Mouse (Mus musculus) MEL (cell line): ENCODE data around the gene Plcxd2. TPM values are rescaled to one million over a fixed set of nuclear protein-coding genes. Genes with fewer than 3 reads are reported as not detected.

Source experiments
- DNase-seq: peaks from one replicate; pipeline ENCODE4 v3.0.0; 2011; ENCODE audit warnings: low read depth, low spot score
- H3K27ac ChIP-seq: 2 replicates; pipeline ENCODE4 v1.5.1; 2012; ENCODE audit warnings: low read depth, mild to moderate bottlenecking, control low read depth, low read length, moderate library complexity; ENCODE audit not compliant: control insufficient read depth
- H3K27me3 ChIP-seq, 2 experiments: fragments of 150-350 bp in 1 of 2; sonication (generic) in 1 of 2; 2 replicates each; pipeline ENCODE4 v1.6.1; 2012; ENCODE audit warnings: low read length in 2 of 2, mild to moderate bottlenecking in 2 of 2, improper control_type of control experiment in 1 of 2, moderate library complexity in 1 of 2; ENCODE audit not compliant: insufficient read depth in 2 of 2, control insufficient read depth in 1 of 2
- H3K36me3 ChIP-seq, 2 experiments: 2 replicates each; pipeline ENCODE4 v1.6.1; 2012 to 2014; ENCODE audit warnings: low read length in 2 of 2, improper control_type of control experiment in 1 of 2, inconsistent platforms in 1 of 2, mild to moderate bottlenecking in 1 of 2; ENCODE audit not compliant: insufficient read depth in 2 of 2, control insufficient read depth in 1 of 2
- H3K4me1 ChIP-seq, 2 experiments: fragments of 150-350 bp in 1 of 2; sonication (generic) in 1 of 2; 2 replicates each; pipeline ENCODE4 v1.6.1; 2012; ENCODE audit warnings: low read length in 2 of 2, improper control_type of control experiment in 1 of 2, mild to moderate bottlenecking in 1 of 2; ENCODE audit not compliant: insufficient read depth in 2 of 2, control insufficient read depth in 1 of 2
- H3K4me3 ChIP-seq, 2 experiments: fragments of 150-350 bp in 1 of 2; sonication (generic) in 1 of 2; 2 replicates each; pipeline ENCODE4 v1.5.1; 2012; ENCODE audit warnings: low read depth in 2 of 2, low read length in 2 of 2, mild to moderate bottlenecking in 2 of 2, moderate library complexity in 2 of 2, control low read depth in 1 of 2, improper control_type of control experiment in 1 of 2; ENCODE audit not compliant: control insufficient read depth in 1 of 2, insufficient read depth in 1 of 2
- H3K79me2 ChIP-seq: 2 replicates; pipeline ENCODE4 v1.6.1; 2012; ENCODE audit warnings: mild to moderate bottlenecking, low read length, moderate library complexity; ENCODE audit not compliant: control insufficient read depth, poor library complexity, insufficient read depth
- H3K9ac ChIP-seq: 2 replicates; pipeline ENCODE4 v1.6.1; 2012; ENCODE audit warnings: low read depth, mild to moderate bottlenecking, control low read depth, low read length, moderate library complexity; ENCODE audit not compliant: control insufficient read depth, poor library complexity, severe bottlenecking
- H3K9me3 ChIP-seq: fragments of 150-350 bp; sonication (generic); replicated peaks from 2 replicates; pipeline ENCODE4 v1.6.1; 2012; ENCODE audit warnings: mild to moderate bottlenecking, low read length, improper control_type of control experiment, moderate library complexity; ENCODE audit not compliant: insufficient read depth
- CTCF ChIP-seq, 3 experiments: IDR thresholded peaks in 2 of 3; conservative IDR thresholded peaks in 1 of 3; 2 replicates each; pipeline ENCODE4 v1.5.1; 2011 to 2012; ENCODE audit warnings: low read length in 3 of 3, low read depth in 2 of 3, mild to moderate bottlenecking in 2 of 3, improper control_type of control experiment in 1 of 3, inconsistent platforms in 1 of 3, mixed read lengths in 1 of 3, moderate library complexity in 1 of 3; ENCODE audit not compliant: control insufficient read depth in 1 of 3, insufficient read depth in 1 of 3, poor library complexity in 1 of 3, severe bottlenecking in 1 of 3
- ELF1 ChIP-seq: IDR thresholded peaks from 2 replicates; pipeline ENCODE4 v1.6.1; 2014; ENCODE audit warnings: low read depth, mild to moderate bottlenecking, inconsistent platforms, low read length, improper control_type of control experiment, moderate library complexity
- EP300 ChIP-seq, 2 experiments: IDR thresholded peaks; 2 replicates each; pipeline ENCODE4 v1.6.1; 2011; ENCODE audit warnings: improper control_type of control experiment in 2 of 2, low read length in 2 of 2, low read depth in 1 of 2, mild to moderate bottlenecking in 1 of 2
- ETS1 ChIP-seq: IDR thresholded peaks from 2 replicates; pipeline ENCODE4 v1.6.1; 2012; ENCODE audit warnings: low read depth, mild to moderate bottlenecking, inconsistent platforms, low read length, improper control_type of control experiment, moderate library complexity
- GABPA ChIP-seq: IDR thresholded peaks from 2 replicates; pipeline ENCODE4 v1.6.1; 2012; ENCODE audit warnings: low read depth, mild to moderate bottlenecking, inconsistent platforms, low read length, improper control_type of control experiment, moderate library complexity
- GATA1 ChIP-seq: IDR thresholded peaks from 2 replicates; pipeline ENCODE4 v1.6.1; 2011; ENCODE audit warnings: low read depth, low read length, improper control_type of control experiment
- MAFK ChIP-seq: IDR thresholded peaks from 2 replicates; pipeline ENCODE4 v1.6.1; 2011; ENCODE audit warnings: low read depth, mild to moderate bottlenecking, low read length, improper control_type of control experiment, borderline replicate concordance
- MAZ ChIP-seq: IDR thresholded peaks from 2 replicates; pipeline ENCODE4 v1.6.1; 2012; ENCODE audit warnings: low read depth, mild to moderate bottlenecking, inconsistent platforms, low read length, improper control_type of control experiment
- MEF2A ChIP-seq: IDR thresholded peaks from 2 replicates; pipeline ENCODE4 v1.6.1; 2014; ENCODE audit warnings: low read depth, mild to moderate bottlenecking, inconsistent platforms, low read length, improper control_type of control experiment; ENCODE audit not compliant: poor library complexity, insufficient replicate concordance, severe bottlenecking; ENCODE audit errors: extremely low read depth
- MYB ChIP-seq: IDR thresholded peaks from 2 replicates; pipeline ENCODE4 v1.6.1; 2011; ENCODE audit warnings: mild to moderate bottlenecking, low read depth, low read length, improper control_type of control experiment
- MYC ChIP-seq: IDR thresholded peaks from 2 replicates; pipeline ENCODE4 v1.6.1; 2011; ENCODE audit warnings: low read depth, mild to moderate bottlenecking, low read length, improper control_type of control experiment, moderate library complexity
- NELFE ChIP-seq: IDR thresholded peaks from 2 replicates; pipeline ENCODE4 v1.6.1; 2011; ENCODE audit warnings: low read depth, low read length, improper control_type of control experiment
- RAD21 ChIP-seq: IDR thresholded peaks from 2 replicates; pipeline ENCODE4 v1.6.1; 2011; ENCODE audit warnings: mild to moderate bottlenecking, low read depth, low read length, improper control_type of control experiment
- SMC3 ChIP-seq: IDR thresholded peaks from 2 replicates; pipeline ENCODE4 v1.6.1; 2011; ENCODE audit warnings: low read depth, low read length, improper control_type of control experiment
- TAL1 ChIP-seq: IDR thresholded peaks from 2 replicates; pipeline ENCODE4 v1.6.1; 2012; ENCODE audit warnings: mild to moderate bottlenecking, inconsistent platforms, low read length, moderate library complexity, mixed read lengths
- UBTF ChIP-seq: IDR thresholded peaks from 2 replicates; pipeline ENCODE4 v1.6.1; 2012; ENCODE audit warnings: low read depth, mild to moderate bottlenecking, inconsistent platforms, low read length, improper control_type of control experiment, moderate library complexity, borderline replicate concordance; ENCODE audit not compliant: insufficient read depth
- USF2 ChIP-seq, 2 experiments: IDR thresholded peaks; 2 replicates each; pipeline ENCODE4 v1.6.1; 2011 to 2012; ENCODE audit warnings: improper control_type of control experiment in 2 of 2, low read length in 2 of 2, borderline replicate concordance in 1 of 2, inconsistent platforms in 1 of 2, low read depth in 1 of 2, mild to moderate bottlenecking in 1 of 2; ENCODE audit not compliant: insufficient read depth in 1 of 2
- ZC3H11A ChIP-seq: IDR thresholded peaks from 2 replicates; pipeline ENCODE4 v1.6.1; 2012; ENCODE audit warnings: low read depth, mild to moderate bottlenecking, inconsistent platforms, low read length, improper control_type of control experiment
- ZNF384 ChIP-seq: IDR thresholded peaks from 2 replicates; pipeline ENCODE4 v1.6.1; 2012; ENCODE audit warnings: low read depth, mild to moderate bottlenecking, inconsistent platforms, low read length, improper control_type of control experiment
- polyA plus RNA-seq, 2 experiments: library from polyadenylated mRNA; stranded (reverse) in 1 of 2; unstranded in 1 of 2; fragments of >175 nt in 1 of 2; fragments of >200 nt in 1 of 2; gene quantifications; 2 replicates each; pipeline versions ENCODE4 v1.2.1 to v1.2.4; 2012; ENCODE audit warnings: low replicate concordance in 2 of 2, low read depth in 1 of 2; ENCODE audit not compliant: insufficient read length in 2 of 2, insufficient read depth in 1 of 2, missing spikeins in 1 of 2
- total RNA-seq: library from RNA; depleted of rRNA; stranded (reverse); fragments of 300-350 nt; gene quantifications from 2 replicates; pipeline ENCODE4 v1.2.3, GENCODE M21; 2012

The Plcxd2 gene
- total and polyA plus RNA-seq, 3 experiments: not detected

GRCm38 (mm10) chr16:45967471-45967870, 42.5 kb downstream of the Plcxd2 start:
- H3K27ac ChIP-seq: no peak overlapping the region
- no peaks in the 10 kb centered on the region for H3K36me3 ChIP-seq
- H3K9ac ChIP-seq: no peak overlapping the region
- no peaks in the 10 kb centered on the region for H3K27me3 ChIP-seq
- H3K4me1 ChIP-seq: no peaks in the 10 kb centered on the region
- no peaks in the 10 kb centered on the region for H3K9me3 ChIP-seq
- TF ChIP-seq ZC3H11A (0 out of 2 replicates have a peak, but pooled peaks have one; percentile 9), TAL1 (no peak), ELF1 (no peak), SMC3 (peak; percentile 70), NELFE (no peak), GATA1 (no peak), RAD21 (peak; percentile 57), CTCF (IDR thresholded peaks at IDR 0.05 in 2 of 3, conservative IDR thresholded peaks at IDR 0.05 in 1 of 3; ENCODE audit: control insufficient read depth in 1 of 3, insufficient read depth in 1 of 3, low read depth in 2 of 3, low read length in 3 of 3, poor library complexity in 1 of 3, severe bottlenecking in 1 of 3) (peak; percentile 58 to 76 (median 67))
- no peaks in the 10 kb centered on the region for H3K79me2 ChIP-seq
- peak; percentile 51 for DNase-seq
- no peak overlapping the region for H3K4me3 ChIP-seq

DNA sequence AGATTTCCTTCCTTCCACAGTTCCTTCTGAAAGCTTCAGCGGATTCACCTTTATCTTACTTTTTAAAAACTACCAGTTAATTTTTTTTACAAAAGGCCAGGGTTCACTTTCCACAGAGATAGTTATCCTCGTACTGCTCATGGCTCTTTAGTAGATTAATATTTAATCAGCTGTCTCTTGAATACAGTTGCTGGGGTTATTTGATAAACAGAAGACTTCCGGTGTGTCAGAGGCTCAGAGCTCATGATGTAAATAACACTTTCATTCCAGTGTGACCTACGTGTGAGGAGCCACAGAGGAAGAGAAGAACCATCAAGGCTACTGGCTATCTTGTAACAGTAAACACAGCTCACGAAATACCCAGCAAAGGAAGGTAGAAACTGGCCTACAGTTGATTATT, 43.4 kb downstream of the Plcxd2 start:
- H3K9me3 ChIP-seq: no peaks in the 10 kb centered on the region
- no peaks in the 10 kb centered on the region for H3K27me3 ChIP-seq
- no peak overlapping the region for H3K4me3 ChIP-seq
- no peaks in the 10 kb centered on the region for H3K4me1 ChIP-seq
- no peaks in the 10 kb centered on the region for H3K36me3 ChIP-seq
- no peaks in the 10 kb centered on the region for H3K79me2 ChIP-seq
- TF ChIP-seq ETS1 (no peak), MEF2A (no peak), SMC3 (no peak), ZNF384 (no peak), RAD21 (no peak), MYC (no peak), MAFK (no peak), ZC3H11A (no peak), GABPA (no peak), EP300 (IDR thresholded peaks at IDR 0.05; ENCODE audit: low read depth in 1 of 2, low read length in 2 of 2) (no peak), MAZ (no peak)
- no peak for DNase-seq
- H3K27ac ChIP-seq: no peak overlapping the region
- no peak overlapping the region for H3K9ac ChIP-seq

GRCm38 (mm10) chr16:45964777-45965176, 45.2 kb downstream of the Plcxd2 start:
- no peak overlapping the region for H3K9ac ChIP-seq
- no peaks in the 10 kb centered on the region for H3K27me3 ChIP-seq
- H3K4me3 ChIP-seq: no peak overlapping the region
- no peaks in the 10 kb centered on the region for H3K79me2 ChIP-seq
- H3K4me1 ChIP-seq: no peaks in the 10 kb centered on the region
- no peak for DNase-seq
- no peaks in the 10 kb centered on the region for H3K36me3 ChIP-seq
- no peaks in the 10 kb centered on the region for H3K9me3 ChIP-seq
- TF ChIP-seq MYC (no peak), UBTF (no peak), MEF2A (no peak), USF2 (IDR thresholded peaks at IDR 0.05; ENCODE audit: borderline replicate concordance in 1 of 2, insufficient read depth in 1 of 2, low read depth in 1 of 2, low read length in 2 of 2) (no peak), MYB (no peak), ZC3H11A (no peak)
- no peak overlapping the region for H3K27ac ChIP-seq
